Mouse (Mus musculus) liver, embryonic 12.5 days (tissue): ENCODE measurements around the gene Ccr1l1. TPM values are rescaled to one million over a fixed set of nuclear protein-coding genes. Genes with fewer than 3 reads are reported as not detected.

ENCODE experiments used
- ATAC-seq: fragments of 200-750 bp; cut with Nextera tagmentation; 2 replicates; pipeline ENCODE4 v1.8.0; 2017; ENCODE audit warnings: moderate number of reproducible peaks, mild to moderate bottlenecking, moderate library complexity
- H3K27ac ChIP-seq: fragments of 300-500 bp; sonication (generic); 2 replicates; pipeline ENCODE4 v1.5.1; 2016; ENCODE audit warnings: mild to moderate bottlenecking
- H3K27me3 ChIP-seq: fragments of 300-500 bp; sonication (generic); replicated peaks from 2 replicates; pipeline ENCODE4 v1.6.1; 2016; ENCODE audit warnings: mild to moderate bottlenecking, moderate library complexity
- H3K36me3 ChIP-seq: fragments of 300-500 bp; sonication (generic); 2 replicates; pipeline ENCODE4 v1.6.1; 2016; ENCODE audit warnings: mild to moderate bottlenecking, moderate library complexity
- H3K4me1 ChIP-seq: fragments of 300-500 bp; sonication (generic); 2 replicates; pipeline ENCODE4 v1.6.1; 2016
- H3K4me2 ChIP-seq: fragments of 300-500 bp; sonication (generic); 2 replicates; pipeline ENCODE4 v1.6.1; 2016; ENCODE audit warnings: mild to moderate bottlenecking, moderate library complexity
- H3K4me3 ChIP-seq: fragments of 300-500 bp; sonication (generic); 2 replicates; pipeline ENCODE4 v1.5.1; 2016; ENCODE audit warnings: mild to moderate bottlenecking, moderate library complexity
- H3K9ac ChIP-seq: fragments of 300-500 bp; sonication (generic); 2 replicates; pipeline ENCODE4 v1.6.1; 2016; ENCODE audit warnings: mild to moderate bottlenecking, moderate library complexity
- H3K9me3 ChIP-seq: fragments of 300-500 bp; sonication (generic); replicated peaks from 2 replicates; pipeline ENCODE4 v1.6.1; 2016; ENCODE audit warnings: mild to moderate bottlenecking, moderate library complexity
- WGBS: fragments of 180-500 bp; shearing (Covaris S2); methylation state at CpG from one replicate; pipeline ENCODE4 v1.1.7; 2016; ENCODE audit not compliant: insufficient replicate concordance; 5-methylcytosine and 5-hydroxymethylcytosine counted together
- polyA plus RNA-seq: library from polyadenylated mRNA; unstranded; fragments of >200 nt; fragmentation: Nextera tagmentation; extraction: Ambion mirVana; gene quantifications from 2 replicates; pipeline ENCODE4 v1.2.1, GENCODE M21; 2016

Ccr1l1 gene
- polyA plus RNA-seq, 1 experiment from 2014 or later = not detected

- H3K27me3 ChIP-seq = no peaks in the 10 kb centered on the region
- H3K27ac ChIP-seq = no peak overlapping the region
- no peak for ATAC-seq
- 82% methylated on average over 1 of the region's 1 CpGs for WGBS
- no peaks in the 10 kb centered on the region for H3K36me3 ChIP-seq
- H3K4me1 ChIP-seq = peaks cover 44% of the 10 kb centered on the region
- H3K4me2 ChIP-seq = no peak overlapping the region
- H3K4me3 ChIP-seq = no peak overlapping the region
- no peaks in the 10 kb centered on the region for H3K9me3 ChIP-seq
- no peak overlapping the region for H3K9ac ChIP-seq
These were observed 21.3 kb downstream of the Ccr1l1 start for GRCm38 (mm10) chr9:123956892-123957291.

GRCm38 (mm10) chr9:123953551-123953950 lies 24.7 kb downstream of the Ccr1l1 start:
- WGBS = 68% methylated on average over 2 of the region's 2 CpGs
- H3K27me3 ChIP-seq = no peaks in the 10 kb centered on the region

GRCm38 (mm10) chr9:123951176-123951575 lies 27.0 kb downstream of the Ccr1l1 start:
- WGBS = 51% methylated on average over 1 of the region's 1 CpGs
- no peaks in the 10 kb centered on the region for H3K9me3 ChIP-seq
- H3K9ac ChIP-seq = no peak overlapping the region
- ATAC-seq = no peak
- H3K4me1 ChIP-seq = peaks cover 21% of the 10 kb centered on the region
- H3K27me3 ChIP-seq = no peaks in the 10 kb centered on the region
- no peak overlapping the region for H3K4me2 ChIP-seq
- no peaks in the 10 kb centered on the region for H3K36me3 ChIP-seq
- H3K27ac ChIP-seq = no peak overlapping the region
- H3K4me3 ChIP-seq = no peak overlapping the region

More at GRCm38 (mm10) chr9:123953551-123953950, 24.7 kb downstream of the Ccr1l1 start:
- Histone ChIP-seq H3K4me1 (peaks cover 29% of the 10 kb centered on the region), H3K27ac (no peak overlapping the region), H3K36me3 (no peaks in the 10 kb centered on the region), H3K4me3 (no peak overlapping the region), H3K9me3 (no peaks in the 10 kb centered on the region), H3K4me2 (no peak overlapping the region), H3K9ac (no peak overlapping the region)
- no peak for ATAC-seq

DNA sequence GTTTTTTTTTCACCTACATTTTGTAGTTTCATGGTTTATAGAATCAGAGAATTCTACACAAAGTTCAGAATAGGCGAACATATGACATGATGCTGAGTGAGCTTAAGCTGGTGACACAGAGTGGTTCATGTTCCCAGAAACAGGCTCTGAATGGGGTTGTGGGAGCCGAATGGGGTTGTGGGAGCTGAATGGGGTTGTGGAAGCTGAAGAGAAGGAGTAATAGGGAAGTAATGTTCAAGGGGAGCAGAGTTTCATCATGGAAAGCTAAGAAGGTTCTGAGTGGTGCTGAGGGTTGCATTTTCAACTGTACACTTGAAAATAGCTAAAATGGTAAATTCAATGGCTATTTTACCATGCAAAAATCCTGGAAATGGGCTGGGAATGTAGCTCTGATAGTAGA lies 28.8 kb downstream of the Ccr1l1 start:
- WGBS = 54% methylated on average over 2 of the region's 2 CpGs
- H3K27ac ChIP-seq = no peak overlapping the region

DNA sequence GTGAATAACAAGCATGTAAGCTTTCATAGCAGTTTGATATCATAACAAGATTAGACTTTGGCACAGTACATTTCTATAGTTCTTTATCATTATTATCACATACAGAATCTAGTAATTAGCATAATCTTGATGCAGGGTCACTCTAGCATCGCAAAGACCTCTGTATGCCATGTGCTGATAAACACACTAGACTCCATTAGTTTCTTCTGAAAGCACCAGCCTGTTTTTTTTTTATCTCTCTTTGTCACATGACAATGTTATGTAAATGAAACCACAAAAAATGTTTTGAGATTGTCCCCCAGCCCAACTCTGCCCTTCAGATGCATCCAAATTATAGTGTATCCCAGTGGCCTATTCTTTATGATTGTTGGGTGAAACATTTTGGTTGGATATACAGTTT lies 30.4 kb downstream of the Ccr1l1 start:
- Histone ChIP-seq H3K36me3 (no peaks in the 10 kb centered on the region), H3K9ac (no peak overlapping the region), H3K27ac (no peak overlapping the region), H3K27me3 (no peaks in the 10 kb centered on the region), H3K4me1 (peaks cover 15% of the 10 kb centered on the region), H3K4me2 (no peak overlapping the region), H3K4me3 (no peak overlapping the region), H3K9me3 (no peaks in the 10 kb centered on the region)
- WGBS = 18% methylated on average over 1 of the region's 1 CpGs
- peak; percentile 60 for ATAC-seq

More for the DNA sequence above, 28.8 kb downstream of the Ccr1l1 start:
- ATAC-seq = no peak
- Histone ChIP-seq H3K36me3 (no peaks in the 10 kb centered on the region), H3K9ac (no peak overlapping the region), H3K27me3 (no peaks in the 10 kb centered on the region), H3K9me3 (no peaks in the 10 kb centered on the region), H3K4me3 (no peak overlapping the region), H3K4me2 (no peak overlapping the region), H3K4me1 (peaks cover 15% of the 10 kb centered on the region)

DNA sequence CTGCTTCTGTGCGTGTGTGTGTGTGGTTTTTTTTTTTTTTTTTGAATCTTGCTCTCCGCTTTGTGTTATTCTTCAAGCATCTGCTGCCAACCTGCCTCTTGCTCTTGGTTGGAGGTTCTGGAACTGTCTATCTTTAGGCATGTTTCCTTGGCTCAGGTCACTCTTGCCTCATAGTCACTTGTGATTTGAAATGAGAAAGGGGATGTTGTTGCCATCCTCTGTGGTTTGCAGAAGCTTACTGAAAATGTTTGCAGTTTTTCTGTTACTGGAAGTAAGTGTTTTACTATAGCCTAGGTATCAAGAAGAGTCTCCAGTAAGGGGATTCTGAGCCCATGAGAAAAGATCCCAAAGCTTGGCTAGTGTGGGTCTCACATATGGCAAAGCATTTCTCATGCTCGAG lies 36.2 kb downstream of the Ccr1l1 start:
- H3K9me3 ChIP-seq = no peaks in the 10 kb centered on the region
- H3K4me2 ChIP-seq = no peak overlapping the region
- H3K9ac ChIP-seq = no peak overlapping the region
- ATAC-seq = no peak
- H3K27ac ChIP-seq = no peak overlapping the region
- no peaks in the 10 kb centered on the region for H3K27me3 ChIP-seq
- no peak overlapping the region for H3K4me3 ChIP-seq
- H3K4me1 ChIP-seq = 0 out of 2 replicates have a peak, but pooled peaks cover 6% of the 10 kb centered on the region
- no peaks in the 10 kb centered on the region for H3K36me3 ChIP-seq
- 82% methylated on average over 3 of the region's 3 CpGs for WGBS

DNA sequence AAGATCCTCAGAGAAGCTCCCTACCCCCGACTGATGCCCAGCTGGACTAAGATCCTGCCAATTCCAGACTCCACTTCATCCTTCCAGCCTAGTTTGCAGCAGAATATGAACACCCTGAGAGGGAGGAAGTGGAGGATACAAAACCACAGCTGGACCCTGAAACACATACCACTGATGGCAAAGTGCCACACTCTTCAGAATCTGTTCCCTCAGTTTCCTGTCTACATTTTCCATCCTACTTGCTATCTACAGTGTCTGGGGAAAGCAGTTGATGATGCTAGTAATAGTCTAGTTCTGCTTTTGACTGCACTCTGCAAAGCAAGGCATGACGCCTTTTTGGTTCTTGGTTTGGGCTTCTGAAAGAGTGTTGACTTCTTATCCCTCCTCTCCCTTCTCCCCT lies 36.9 kb downstream of the Ccr1l1 start:
- no peaks in the 10 kb centered on the region for H3K27me3 ChIP-seq
- H3K9ac ChIP-seq = no peak overlapping the region
- H3K4me3 ChIP-seq = no peak overlapping the region
- peak; percentile 30; the same call in 1 of the 2 replicates for ATAC-seq
- 55% methylated on average over 2 of the region's 2 CpGs for WGBS
- 0 out of 2 replicates have a peak, but pooled peaks cover 6% of the 10 kb centered on the region for H3K4me1 ChIP-seq
- H3K4me2 ChIP-seq = no peak overlapping the region
- no peaks in the 10 kb centered on the region for H3K36me3 ChIP-seq
- peak overlapping the region; percentile 42 for H3K27ac ChIP-seq
- no peaks in the 10 kb centered on the region for H3K9me3 ChIP-seq

DNA sequence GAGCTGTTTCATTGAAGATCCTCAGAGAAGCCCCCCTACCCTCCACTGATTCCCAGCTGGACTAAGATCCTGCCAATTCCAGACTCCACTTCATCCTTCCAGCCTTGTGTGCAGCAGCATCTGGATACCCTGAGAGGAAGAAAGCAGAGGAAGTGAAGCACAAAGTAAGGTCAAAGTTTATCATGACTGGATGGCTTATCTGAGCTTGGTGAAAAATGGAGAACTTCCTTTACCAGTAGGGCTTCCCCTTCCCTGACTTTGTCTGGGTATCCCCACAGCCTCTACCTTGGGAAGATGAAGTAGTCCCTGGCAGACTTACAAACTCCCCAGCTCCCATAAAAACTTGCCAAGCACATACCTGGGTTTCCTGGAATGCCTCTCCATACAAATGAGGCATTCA lies 37.6 kb downstream of the Ccr1l1 start:
- H3K36me3 ChIP-seq = no peaks in the 10 kb centered on the region
- H3K9me3 ChIP-seq = no peaks in the 10 kb centered on the region
- no peak overlapping the region for H3K27ac ChIP-seq
- no peak overlapping the region for H3K4me2 ChIP-seq
- no peak for ATAC-seq
- no peak overlapping the region for H3K4me3 ChIP-seq
- H3K9ac ChIP-seq = no peak overlapping the region
- H3K4me1 ChIP-seq = 0 out of 2 replicates have a peak, but pooled peaks cover 6% of the 10 kb centered on the region
- no peaks in the 10 kb centered on the region for H3K27me3 ChIP-seq

DNA sequence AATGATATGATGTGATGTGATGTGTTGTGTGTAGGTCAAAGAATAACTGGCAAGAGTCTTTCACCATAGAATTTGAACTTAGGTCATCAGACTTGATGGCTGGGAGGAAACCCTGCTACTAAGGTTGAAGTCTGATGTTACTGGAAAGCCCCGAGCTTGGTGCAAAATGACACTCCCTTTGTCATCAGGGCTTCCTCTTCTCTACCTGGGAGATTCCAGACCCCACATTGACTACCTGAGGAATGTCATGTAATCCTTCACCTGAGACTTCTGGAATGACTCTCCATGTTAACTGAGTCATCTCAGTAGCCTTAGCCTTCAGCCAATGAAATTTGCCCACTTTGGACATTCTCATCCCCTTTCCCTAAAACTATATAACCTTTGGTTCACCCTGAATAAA lies 38.0 kb downstream of the Ccr1l1 start:
- Histone ChIP-seq H3K36me3 (no peaks in the 10 kb centered on the region), H3K27me3 (no peaks in the 10 kb centered on the region), H3K4me3 (no peak overlapping the region), H3K27ac (no peak overlapping the region), H3K4me2 (no peak overlapping the region), H3K9ac (no peak overlapping the region), H3K4me1 (0 out of 2 replicates have a peak, but pooled peaks cover 6% of the 10 kb centered on the region), H3K9me3 (no peaks in the 10 kb centered on the region)
- ATAC-seq = no peak
- WGBS = 41% methylated on average over 1 of the region's 1 CpGs

- 75% methylated on average over 2 of the region's 2 CpGs for WGBS
- H3K4me1 ChIP-seq = peaks cover 9% of the 10 kb centered on the region; the same call in 1 of the 2 replicates
- no peaks in the 10 kb centered on the region for H3K36me3 ChIP-seq
- no peak overlapping the region for H3K27ac ChIP-seq
- H3K27me3 ChIP-seq = no peaks in the 10 kb centered on the region
- H3K4me3 ChIP-seq = no peak overlapping the region
- no peak for ATAC-seq
- no peaks in the 10 kb centered on the region for H3K9me3 ChIP-seq
- H3K4me2 ChIP-seq = no peak overlapping the region
- no peak overlapping the region for H3K9ac ChIP-seq
These were observed 40.2 kb downstream of the Ccr1l1 start for GRCm38 (mm10) chr9:123937989-123938388.

- Histone ChIP-seq H3K9me3 (no peaks in the 10 kb centered on the region), H3K27me3 (no peaks in the 10 kb centered on the region), H3K9ac (no peak overlapping the region), H3K27ac (no peak overlapping the region), H3K4me2 (no peak overlapping the region), H3K4me3 (no peak overlapping the region), H3K36me3 (no peaks in the 10 kb centered on the region), H3K4me1 (peaks cover 22% of the 10 kb centered on the region)
- no peak for ATAC-seq
- WGBS = 75% methylated on average over 9 of the region's 9 CpGs
These were observed 41.5 kb downstream of the Ccr1l1 start for GRCm38 (mm10) chr9:123936604-123937280.

GRCm38 (mm10) chr9:123935776-123936175 lies 42.4 kb downstream of the Ccr1l1 start:
- no peaks in the 10 kb centered on the region for H3K9me3 ChIP-seq
- no peaks in the 10 kb centered on the region for H3K36me3 ChIP-seq
- no peaks in the 10 kb centered on the region for H3K27me3 ChIP-seq
- 81% methylated on average over 5 of the region's 5 CpGs for WGBS
- peaks cover 27% of the 10 kb centered on the region for H3K4me1 ChIP-seq
- no peak overlapping the region for H3K4me2 ChIP-seq
- H3K4me3 ChIP-seq = no peak overlapping the region
- H3K9ac ChIP-seq = no peak overlapping the region
- H3K27ac ChIP-seq = no peak overlapping the region
- ATAC-seq = no peak

DNA sequence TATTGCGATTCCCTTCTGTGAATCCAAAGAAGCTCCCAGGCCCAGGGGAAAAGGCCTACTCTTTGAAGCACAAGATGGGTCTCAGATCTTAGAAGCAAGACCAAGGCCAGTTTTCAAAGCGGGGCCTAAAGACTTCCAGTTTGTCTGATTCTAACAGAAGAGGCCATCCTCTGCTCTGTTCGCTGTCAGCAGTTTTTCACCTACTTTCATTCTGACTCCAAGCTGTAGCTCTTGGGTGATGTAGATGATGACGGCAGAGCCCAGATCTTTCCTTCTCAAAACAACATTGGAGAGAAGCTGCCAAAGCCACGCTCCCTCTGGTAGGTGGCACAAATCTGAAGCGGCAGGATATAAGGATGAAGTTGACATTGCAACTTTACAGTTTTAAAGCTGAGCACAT lies 42.9 kb downstream of the Ccr1l1 start:
- Histone ChIP-seq H3K27ac (no peak overlapping the region), H3K4me3 (no peak overlapping the region)
- WGBS = 83% methylated on average over 6 of the region's 6 CpGs

More for the DNA sequence above, 42.9 kb downstream of the Ccr1l1 start:
- peaks cover 30% of the 10 kb centered on the region for H3K4me1 ChIP-seq
- no peak for ATAC-seq
- H3K9ac ChIP-seq = no peak overlapping the region
- no peaks in the 10 kb centered on the region for H3K36me3 ChIP-seq
- H3K27me3 ChIP-seq = no peaks in the 10 kb centered on the region
- H3K4me2 ChIP-seq = no peak overlapping the region
- H3K9me3 ChIP-seq = no peaks in the 10 kb centered on the region
